Mouse (Mus musculus) MEL (cell line): ENCODE measurements around the gene Krtcap3.

Source experiments
- CTCF ChIP-seq, 3 experiments: IDR thresholded peaks in 2 of 3; conservative IDR thresholded peaks in 1 of 3; 2 replicates each; pipeline ENCODE4 v1.5.1; 2011 to 2012; ENCODE audit warnings: low read length in 3 of 3, low read depth in 2 of 3, mild to moderate bottlenecking in 2 of 3, improper control_type of control experiment in 1 of 3, inconsistent platforms in 1 of 3, mixed read lengths in 1 of 3, moderate library complexity in 1 of 3; ENCODE audit not compliant: control insufficient read depth in 1 of 3, insufficient read depth in 1 of 3, poor library complexity in 1 of 3, severe bottlenecking in 1 of 3
- POLR2A ChIP-seq, 2 experiments: IDR thresholded peaks; 2 replicates each; pipeline ENCODE4 v1.6.1; 2011 to 2012; ENCODE audit warnings: low read length in 2 of 2, mild to moderate bottlenecking in 2 of 2, control low read depth in 1 of 2, improper control_type of control experiment in 1 of 2, low read depth in 1 of 2, moderate library complexity in 1 of 2; ENCODE audit not compliant: control insufficient read depth in 1 of 2, insufficient read depth in 1 of 2, poor library complexity in 1 of 2
- POLR2AphosphoS2 ChIP-seq: IDR thresholded peaks from 2 replicates; pipeline ENCODE4 v1.6.1; 2011; ENCODE audit warnings: low read length, improper control_type of control experiment

DNA sequence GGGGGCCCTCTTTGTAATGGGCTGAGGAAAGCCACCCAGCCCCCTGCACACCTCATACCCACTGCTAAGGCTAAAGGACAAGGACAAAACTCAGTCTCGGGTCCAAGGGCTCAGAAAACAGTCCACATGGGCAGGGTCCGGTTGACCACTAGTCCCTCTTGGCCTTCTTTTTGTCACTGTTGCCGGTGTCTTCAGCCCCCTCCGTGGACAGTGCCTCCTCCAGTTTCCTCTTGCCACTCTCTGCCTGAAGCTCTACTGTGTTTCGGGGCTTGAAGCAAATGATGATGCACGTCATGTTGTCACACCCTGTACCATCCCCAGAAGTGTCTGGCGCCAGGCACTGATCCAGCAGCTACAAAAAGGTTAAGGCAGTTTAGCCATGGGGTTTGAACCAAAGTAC is 48.6 kb upstream of the Krtcap3 start:
- TF ChIP-seq POLR2A (IDR thresholded peaks at IDR 0.05; ENCODE audit: control insufficient read depth in 1 of 2, insufficient read depth in 1 of 2, low read depth in 1 of 2, low read length in 2 of 2, poor library complexity in 1 of 2) (no peak), POLR2AphosphoS2 (no peak), CTCF (IDR thresholded peaks at IDR 0.05 in 2 of 3, conservative IDR thresholded peaks at IDR 0.05 in 1 of 3; ENCODE audit: control insufficient read depth in 1 of 3, insufficient read depth in 1 of 3, low read depth in 2 of 3, low read length in 3 of 3, poor library complexity in 1 of 3, severe bottlenecking in 1 of 3) (no peak)
